Mouse (Mus musculus): ENCODE measurements around the gene Ahcyl2. TPM values are rescaled to one million over a fixed set of nuclear protein-coding genes. Genes with fewer than 3 reads are reported as not detected.
"Not testable (repeated sequence)": the region's sequence is repeated elsewhere in the genome, so short reads cannot be mapped to it uniquely, and the experiment has no call there.

Ahcyl2 gene
- total RNA-seq, 2 experiments from 2014 or later, result 9.6 to 21.1 TPM

- no peak for ATAC-seq (replicated peaks; ENCODE audit: poor library complexity, severe bottlenecking)
Observed at GRCm38 (mm10) chr6:29812076-29812475, 44.3 kb downstream of the Ahcyl2 start.

DNA sequence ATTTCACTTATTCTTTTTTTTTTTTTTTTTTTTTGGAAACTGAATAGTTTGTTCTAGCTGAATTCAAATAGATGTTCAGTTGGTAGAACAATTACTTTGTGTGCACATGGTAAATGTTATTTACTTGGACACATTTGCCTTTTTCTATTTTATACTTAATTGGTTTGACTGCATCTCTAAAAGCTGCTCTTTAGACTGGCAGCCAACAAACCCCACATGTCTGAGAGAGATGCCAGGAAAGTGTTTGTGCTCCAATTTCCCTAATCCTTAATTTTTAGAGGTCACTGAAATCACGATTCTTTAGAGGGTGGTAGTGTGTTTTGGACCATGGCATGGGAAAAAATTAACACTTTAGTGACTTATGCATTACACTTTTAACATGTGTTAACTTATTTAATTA, 44.8 kb downstream of the Ahcyl2 start:
- no peak for ATAC-seq (replicated peaks; ENCODE audit: poor library complexity, severe bottlenecking)

- ATAC-seq (replicated peaks; ENCODE audit: poor library complexity, severe bottlenecking), result no peak
Observed at GRCm38 (mm10) chr6:29814616-29815015, 46.8 kb downstream of the Ahcyl2 start.

DNA sequence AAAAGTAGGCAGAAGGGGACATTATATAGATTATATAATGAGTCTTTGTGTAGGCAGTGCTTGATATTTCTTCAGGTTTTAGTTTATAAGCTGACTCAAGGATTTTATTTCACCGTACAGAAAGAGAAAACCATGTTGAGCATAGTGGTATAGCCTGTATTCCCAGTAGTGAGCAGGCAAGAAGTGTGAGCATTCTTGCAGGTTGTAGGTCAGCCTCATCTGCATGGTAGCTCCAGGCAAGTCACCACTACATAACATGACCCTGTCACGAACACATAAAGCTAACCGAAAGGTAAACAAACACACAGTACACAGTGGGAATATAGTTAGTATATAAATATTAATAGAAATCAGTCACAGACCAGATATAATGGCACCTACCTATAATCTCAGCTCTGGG, 47.2 kb downstream of the Ahcyl2 start:
- ATAC-seq (replicated peaks; ENCODE audit: poor library complexity, severe bottlenecking), result no peak

- ATAC-seq (replicated peaks; ENCODE audit: poor library complexity, severe bottlenecking), result no peak
Observed at GRCm38 (mm10) chr6:29815634-29816033, 47.8 kb downstream of the Ahcyl2 start.

GRCm38 (mm10) chr6:29816371-29816770, 48.6 kb downstream of the Ahcyl2 start:
- ATAC-seq (replicated peaks; ENCODE audit: poor library complexity, severe bottlenecking), result not testable (repeated sequence)

- ATAC-seq (replicated peaks; ENCODE audit: poor library complexity, severe bottlenecking), result no peak
Observed at GRCm38 (mm10) chr6:29819309-29819708, 51.5 kb downstream of the Ahcyl2 start.

- ATAC-seq (replicated peaks; ENCODE audit: poor library complexity, severe bottlenecking), result no peak
Observed at GRCm38 (mm10) chr6:29820314-29820713, 52.5 kb downstream of the Ahcyl2 start.

- no peak for ATAC-seq (replicated peaks; ENCODE audit: poor library complexity, severe bottlenecking)
Observed at GRCm38 (mm10) chr6:29820926-29821325, 53.1 kb downstream of the Ahcyl2 start.

DNA sequence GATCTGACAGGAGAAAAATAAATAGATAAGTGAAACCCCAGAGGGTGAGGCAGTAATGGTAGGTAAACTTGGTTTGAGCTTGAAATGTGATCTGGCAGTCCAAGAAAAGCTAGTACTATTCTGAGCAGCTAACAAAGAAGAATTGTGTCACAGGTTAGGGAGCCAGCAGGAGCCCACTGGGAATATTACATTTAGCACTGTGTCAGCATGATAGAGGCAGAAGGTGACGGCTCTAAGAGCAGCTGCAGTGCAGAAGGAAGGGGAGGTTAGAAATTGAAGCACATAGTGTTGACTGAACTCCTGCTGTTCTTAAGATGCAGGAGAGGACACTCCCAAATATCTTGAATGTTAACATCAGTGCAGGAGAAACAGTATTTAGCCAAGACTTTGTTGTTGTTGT, 54.0 kb downstream of the Ahcyl2 start:
- no peak for ATAC-seq (replicated peaks; ENCODE audit: poor library complexity, severe bottlenecking)

- ATAC-seq (replicated peaks; ENCODE audit: poor library complexity, severe bottlenecking), result peak; percentile 70
Observed at GRCm38 (mm10) chr6:29825302-29825701, 57.5 kb downstream of the Ahcyl2 start.

DNA sequence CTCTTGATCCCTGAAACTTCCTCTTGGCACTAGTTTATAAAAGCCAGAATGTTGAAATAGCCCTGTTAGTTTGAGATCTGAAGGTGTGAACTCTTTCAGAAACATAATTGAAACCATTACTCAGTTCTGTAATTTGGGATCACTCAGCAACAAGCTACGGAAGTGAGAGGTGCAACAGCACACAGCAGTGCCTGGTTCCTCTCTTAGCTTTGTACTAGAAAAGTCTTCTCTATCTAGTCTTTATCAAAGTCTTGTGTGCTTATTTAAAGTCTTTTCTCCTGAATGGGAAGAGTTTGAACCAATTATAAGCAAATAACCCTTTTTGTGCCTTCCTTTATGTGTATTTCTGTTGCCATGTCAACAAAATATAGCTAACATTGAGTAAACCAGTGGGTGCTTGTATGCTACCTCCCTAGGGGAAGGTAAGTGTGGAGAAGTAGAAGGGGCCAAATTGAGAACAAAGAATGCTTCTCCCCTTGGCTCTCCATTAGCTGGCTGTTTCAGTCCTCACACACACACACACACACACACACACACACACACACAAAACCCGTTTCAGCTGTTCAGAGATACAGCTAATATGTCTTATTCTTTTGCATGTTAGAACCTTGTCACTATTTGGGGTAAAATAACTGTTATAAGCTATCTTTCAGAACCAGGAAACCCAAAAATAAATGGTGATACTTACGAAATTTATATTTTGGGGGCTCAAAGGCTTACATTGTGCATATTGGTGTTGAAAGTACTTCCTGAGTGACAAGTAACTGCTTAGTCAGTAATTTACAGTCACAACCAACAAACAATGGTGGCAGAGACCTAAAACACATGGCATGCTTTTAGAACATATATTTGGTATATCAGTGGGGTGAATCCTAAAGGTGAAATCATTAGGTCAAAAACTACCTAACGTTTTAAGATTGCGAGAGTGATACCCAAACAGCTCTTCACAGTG, 59.8 kb downstream of the Ahcyl2 start:
- peak; percentile 84 for ATAC-seq (replicated peaks; ENCODE audit: poor library complexity, severe bottlenecking)

GRCm38 (mm10) chr6:29828574-29829234, 60.9 kb downstream of the Ahcyl2 start:
- peak; percentile 52 for ATAC-seq (replicated peaks; ENCODE audit: poor library complexity, severe bottlenecking)

DNA sequence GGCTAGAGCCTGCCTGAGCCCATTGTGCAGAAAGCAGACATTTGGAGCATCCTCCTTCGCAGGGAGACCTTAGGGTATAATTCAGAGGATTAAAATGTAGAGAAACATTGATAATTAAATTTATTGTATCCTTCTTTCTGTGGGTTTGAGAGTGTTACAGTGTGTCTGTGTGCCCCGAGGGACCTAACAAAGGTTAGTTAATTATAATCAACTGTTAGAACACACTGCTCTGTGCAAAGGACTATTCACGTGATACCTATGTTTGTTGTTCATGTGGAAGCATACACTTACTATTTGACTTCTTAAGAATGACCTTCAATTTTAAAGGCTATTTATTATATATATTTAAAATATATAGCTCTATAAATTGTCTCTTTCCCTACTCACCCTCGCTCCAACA, 64.5 kb downstream of the Ahcyl2 start:
- no peak for ATAC-seq (replicated peaks; ENCODE audit: poor library complexity, severe bottlenecking)

DNA sequence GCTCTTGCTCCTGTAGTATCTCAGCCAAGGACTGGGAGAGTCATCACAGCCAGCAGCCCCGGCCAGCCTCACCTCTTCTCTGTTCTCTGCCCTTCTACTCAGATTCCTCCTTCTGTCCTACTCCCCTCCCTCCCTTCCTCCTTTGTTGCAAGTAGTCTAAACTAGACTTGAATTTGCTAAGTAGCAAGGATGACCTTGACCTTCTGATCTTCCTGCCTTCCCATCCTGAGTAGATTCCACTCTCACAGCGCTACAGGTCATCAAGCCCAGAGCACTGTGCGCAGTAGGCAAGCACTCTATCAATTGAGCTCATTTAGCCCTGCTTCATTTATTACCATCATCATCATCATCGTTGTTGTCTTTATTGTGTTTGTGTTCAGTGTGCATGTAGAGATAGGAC, 65.3 kb downstream of the Ahcyl2 start:
- ATAC-seq (replicated peaks; ENCODE audit: poor library complexity, severe bottlenecking), result no peak

DNA sequence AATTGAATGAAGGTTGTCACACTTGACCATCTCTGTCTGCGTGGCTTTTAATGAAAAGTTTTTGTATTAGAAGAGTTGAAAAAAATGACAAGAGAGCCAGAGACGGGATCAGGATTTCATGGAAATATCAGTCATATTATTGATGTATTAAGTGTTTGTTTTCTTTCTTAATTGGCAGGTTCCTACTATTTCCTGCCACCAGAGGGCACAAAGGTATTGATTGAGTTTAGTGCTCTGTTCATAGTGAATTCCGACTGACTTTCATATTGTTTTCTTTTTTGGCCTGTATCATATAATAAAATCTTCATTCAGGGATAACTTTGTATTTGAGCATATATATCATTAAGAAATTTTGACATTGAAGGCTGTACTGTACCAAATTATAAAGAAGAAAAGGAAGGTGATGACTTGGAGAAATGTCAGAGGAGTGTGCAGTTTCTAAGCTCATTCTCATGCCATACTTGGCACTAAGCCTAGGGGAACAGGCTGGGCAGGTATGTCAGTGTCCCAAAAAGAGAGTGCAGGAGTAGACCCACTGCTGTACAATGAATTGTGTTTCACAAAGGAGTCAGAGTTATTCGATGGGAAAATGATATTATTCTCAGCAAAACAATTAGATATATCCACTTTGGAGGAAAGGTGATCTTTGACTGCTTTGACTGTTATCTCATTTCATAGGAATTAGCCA, 65.9 kb downstream of the Ahcyl2 start:
- ATAC-seq (replicated peaks; ENCODE audit: poor library complexity, severe bottlenecking), result no peak

DNA sequence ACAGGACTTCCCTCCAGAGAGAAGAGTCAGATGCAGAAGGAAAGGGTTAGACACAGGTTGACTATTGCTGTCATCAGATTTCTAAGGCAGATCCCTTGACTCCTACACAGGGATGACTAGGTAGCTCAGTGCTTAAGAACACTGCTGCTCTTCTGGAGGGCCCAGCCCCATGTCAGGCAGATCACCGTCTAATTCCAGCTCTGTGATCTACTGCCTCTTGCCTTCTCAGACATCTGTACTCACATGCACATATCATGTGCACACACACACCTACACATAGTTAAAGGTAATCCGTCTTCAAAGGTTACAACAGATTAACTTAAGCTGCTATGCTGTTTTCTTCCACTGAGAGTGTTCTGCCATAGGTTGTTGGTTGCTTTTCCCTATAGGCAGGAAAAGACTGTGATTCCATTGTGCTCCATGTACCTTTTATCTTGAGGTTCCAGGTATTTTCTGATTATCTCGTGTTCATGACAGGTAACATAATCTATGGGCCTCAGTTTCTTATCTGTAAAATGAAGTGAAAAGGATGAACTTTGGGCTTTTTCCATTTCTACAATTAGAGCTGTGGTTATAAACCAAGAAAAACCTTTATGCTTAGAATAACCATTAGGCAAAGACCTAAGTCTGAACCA, 67.8 kb downstream of the Ahcyl2 start:
- ATAC-seq (replicated peaks; ENCODE audit: poor library complexity, severe bottlenecking), result no peak

GRCm38 (mm10) chr6:29837579-29837978, 69.8 kb downstream of the Ahcyl2 start:
- ATAC-seq (replicated peaks; ENCODE audit: poor library complexity, severe bottlenecking), result no peak

GRCm38 (mm10) chr6:29838531-29838930, 70.7 kb downstream of the Ahcyl2 start:
- no peak for ATAC-seq (replicated peaks; ENCODE audit: poor library complexity, severe bottlenecking)

DNA sequence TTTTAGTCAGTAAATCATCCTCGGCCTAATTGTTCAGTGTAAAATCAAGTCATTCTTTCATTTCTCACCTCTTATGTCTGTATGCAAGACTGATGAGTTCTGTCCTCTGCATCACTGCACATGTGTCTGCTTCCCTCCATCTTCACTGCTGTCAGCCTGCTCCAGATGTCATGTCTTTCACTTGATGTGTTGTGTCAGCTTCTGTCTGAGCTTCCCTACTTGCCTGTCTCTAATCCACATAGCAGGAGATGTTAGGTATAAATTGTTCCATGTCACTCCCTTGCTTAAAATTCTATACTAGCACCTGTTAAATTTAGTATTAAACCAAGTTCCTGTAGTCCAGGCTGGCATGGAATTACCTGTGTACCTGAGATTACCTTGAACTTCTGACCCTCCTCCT, 72.2 kb downstream of the Ahcyl2 start:
- no peak for ATAC-seq (replicated peaks; ENCODE audit: poor library complexity, severe bottlenecking)

GRCm38 (mm10) chr6:29841461-29841860, 73.7 kb downstream of the Ahcyl2 start:
- ATAC-seq (replicated peaks; ENCODE audit: poor library complexity, severe bottlenecking), result no peak

Measured in granulocyte monocyte progenitor cell, adult 5-6 weeks (primary cell).